Mouse (Mus musculus) testis, adult 2 months (tissue): ENCODE data around the gene Olfr508. TPM values are rescaled to one million over a fixed set of nuclear protein-coding genes. Genes with fewer than 3 reads are reported as not detected.

Experiments used
- H3K27ac ChIP-seq: fragments of 200-500 bp; 2 replicates; pipeline ENCODE4 v1.5.1; 2012; ENCODE audit warnings: low read depth, low read length; ENCODE audit not compliant: control insufficient read depth, insufficient read depth
- H3K27me3 ChIP-seq: fragments of 200-500 bp; 2 replicates; pipeline ENCODE4 v1.6.1; 2012; ENCODE audit warnings: mild to moderate bottlenecking, low read length, moderate library complexity; ENCODE audit not compliant: control insufficient read depth, insufficient read depth
- H3K36me3 ChIP-seq: fragments of 200-500 bp; 2 replicates; pipeline ENCODE4 v1.6.1; 2012; ENCODE audit warnings: mild to moderate bottlenecking, low read length; ENCODE audit not compliant: control insufficient read depth, insufficient read depth
- H3K4me1 ChIP-seq: fragments of 200-500 bp; 2 replicates; pipeline ENCODE4 v1.6.1; 2012; ENCODE audit warnings: low read length; ENCODE audit not compliant: control insufficient read depth, insufficient read depth
- H3K4me3 ChIP-seq: fragments of 200-500 bp; 2 replicates; pipeline ENCODE4 v1.5.1; 2012; ENCODE audit warnings: low read depth, mild to moderate bottlenecking, low read length, moderate library complexity, mixed read lengths; ENCODE audit not compliant: control insufficient read depth
- CTCF ChIP-seq: fragments of 200-500 bp; IDR thresholded peaks from 2 replicates; pipeline ENCODE4 v1.5.1; 2012; ENCODE audit warnings: low read depth, mild to moderate bottlenecking, inconsistent platforms, low read length, moderate library complexity; ENCODE audit not compliant: control insufficient read depth, insufficient read depth, insufficient replicate concordance
- POLR2A ChIP-seq: fragments of 200-500 bp; IDR thresholded peaks from 2 replicates; pipeline ENCODE4 v1.6.1; 2012; ENCODE audit warnings: low read depth, mild to moderate bottlenecking, inconsistent platforms, low read length, moderate library complexity; ENCODE audit not compliant: control insufficient read depth
- polyA plus RNA-seq: library from polyadenylated mRNA; depleted of rRNA; stranded (reverse); fragments of >200 nt; gene quantifications from 2 replicates; pipeline ENCODE4 v1.2.3, GENCODE M21; 2012; rRNA removed

Gene Olfr508
- polyA plus RNA-seq, 1 experiment = not detected

DNA sequence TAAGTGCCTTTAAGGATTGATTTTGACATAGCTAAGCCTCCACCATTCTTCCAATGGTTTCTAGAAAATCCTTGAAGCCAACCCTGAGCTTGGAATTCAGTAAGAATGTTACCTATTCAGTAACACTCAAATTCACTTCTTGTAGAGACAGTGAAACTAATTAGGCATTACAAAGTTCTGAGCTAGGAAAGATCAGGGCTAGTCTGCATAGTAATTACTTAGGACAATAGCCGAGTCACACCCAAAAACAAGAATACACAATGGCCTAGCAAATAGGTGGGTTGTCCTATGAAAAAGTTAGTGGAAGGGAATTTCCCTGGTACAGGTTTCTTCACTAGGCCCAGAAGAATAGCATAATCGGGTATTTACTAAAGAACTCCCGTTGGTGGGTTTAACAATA lies 32.6 kb downstream of the Olfr508 start:
- H3K27ac ChIP-seq = no peak overlapping the region
- H3K4me1 ChIP-seq = no peaks in the 10 kb centered on the region
- no peaks in the 10 kb centered on the region for H3K36me3 ChIP-seq
- H3K4me3 ChIP-seq = no peak overlapping the region
- TF ChIP-seq CTCF = no peak
- no peak for TF ChIP-seq POLR2A
- H3K27me3 ChIP-seq = no peaks in the 10 kb centered on the region

DNA sequence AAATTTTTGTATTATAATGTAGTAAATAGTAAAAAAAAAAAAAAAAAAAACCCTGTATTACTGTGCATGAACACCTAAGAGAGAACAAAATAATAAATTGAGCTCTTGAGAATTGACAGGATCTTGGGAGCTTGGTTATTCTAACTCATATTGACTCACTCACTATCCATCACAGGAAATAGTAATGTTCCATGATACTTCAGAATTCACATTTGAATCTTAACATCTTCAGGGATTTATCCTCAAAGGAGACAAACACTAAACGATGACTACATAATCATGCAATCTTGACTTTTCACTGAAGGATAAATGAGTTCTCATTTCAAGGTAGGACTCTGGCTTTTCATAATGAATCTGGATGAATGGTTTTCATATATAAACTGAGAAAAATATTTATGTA lies 36.3 kb downstream of the Olfr508 start, which contains the start of gene Olfr510:
TSS of gene Olfr510 (plus strand) at position 301 of the 400 bp plus-strand sequence.
- TF ChIP-seq CTCF (no peak), POLR2A (no peak)

DNA sequence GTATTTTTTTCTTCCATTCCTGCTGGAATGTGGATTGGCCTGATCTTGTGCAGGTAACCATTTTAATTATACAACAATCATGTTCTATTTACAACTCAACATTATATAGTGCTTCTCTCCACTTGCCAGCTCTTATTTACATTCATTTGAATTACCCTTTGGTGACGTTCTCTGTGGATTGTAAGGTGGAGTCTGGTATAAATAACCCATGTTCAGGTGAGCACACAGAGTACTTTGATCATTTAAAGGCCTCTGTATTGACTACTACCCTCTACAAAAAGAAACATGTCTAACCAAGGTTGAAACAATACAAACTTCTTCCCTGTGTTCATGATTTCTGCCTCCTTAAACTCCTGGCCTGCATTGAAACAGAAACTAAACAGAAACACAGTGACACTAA lies 41.3 kb downstream of the Olfr508 start:
- TF ChIP-seq CTCF (no peak), POLR2A (no peak)
- Histone ChIP-seq H3K27ac (no peak overlapping the region), H3K36me3 (no peaks in the 10 kb centered on the region), H3K4me1 (no peaks in the 10 kb centered on the region), H3K27me3 (no peaks in the 10 kb centered on the region), H3K4me3 (no peak overlapping the region)

More for the DNA sequence above, 36.3 kb downstream of the Olfr508 start, which contains the start of gene Olfr510:
- Histone ChIP-seq H3K36me3 (no peaks in the 10 kb centered on the region), H3K4me1 (no peaks in the 10 kb centered on the region), H3K27ac (no peak within 1 kb of the TSS), H3K4me3 (no peak within 1 kb of the TSS), H3K27me3 (no peaks in the 10 kb centered on the region)

DNA sequence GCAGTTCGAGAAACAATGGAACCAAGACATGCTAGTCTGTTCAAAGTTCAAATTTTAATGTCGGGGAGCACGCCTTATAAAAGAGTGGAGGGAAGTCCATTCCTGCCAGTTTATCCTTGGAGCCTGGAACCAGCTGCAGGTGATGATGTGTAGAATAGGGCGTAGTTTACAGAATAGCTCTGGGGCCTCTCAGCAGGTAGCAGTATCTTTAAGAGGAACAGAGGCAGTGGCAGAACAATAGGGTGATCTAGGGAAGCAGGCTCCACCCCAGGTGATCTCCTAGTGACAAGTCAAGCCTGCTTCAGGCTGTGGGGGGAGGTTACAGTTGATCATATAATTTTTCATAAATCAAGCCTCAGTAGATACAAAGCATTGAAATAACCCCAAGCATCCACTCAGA lies 49.1 kb downstream of the Olfr508 start:
- Histone ChIP-seq H3K4me3 (no peak overlapping the region), H3K27me3 (no peaks in the 10 kb centered on the region), H3K4me1 (no peaks in the 10 kb centered on the region), H3K27ac (no peak overlapping the region), H3K36me3 (no peaks in the 10 kb centered on the region)
- no peak for TF ChIP-seq POLR2A
- no peak for TF ChIP-seq CTCF

Other genes with a start within 250 kb of the Olfr508 start
- gene Olfr495, start 236.8 kb upstream of the Olfr508 start, polyA plus RNA-seq = not detected in 2 replicates
- gene Olfr497, start 209.6 kb upstream of the Olfr508 start, polyA plus RNA-seq = not detected in 2 replicates
- not detected in 2 replicates for gene Olfr498, start 164.7 kb upstream of the Olfr508 start, polyA plus RNA-seq
- not detected in 2 replicates for gene Olfr502, start 104.9 kb upstream of the Olfr508 start, polyA plus RNA-seq
- not detected in 2 replicates for gene Olfr503, start 85.5 kb upstream of the Olfr508 start, polyA plus RNA-seq
- not detected in 2 replicates for gene Olfr504, start 64.2 kb upstream of the Olfr508 start, polyA plus RNA-seq
- not detected in 2 replicates for gene Olfr506, start 19.2 kb upstream of the Olfr508 start, polyA plus RNA-seq
- not detected in 2 replicates for gene Olfr507, start 8.2 kb upstream of the Olfr508 start, polyA plus RNA-seq
- gene Olfr509, start 21.9 kb downstream of the Olfr508 start, polyA plus RNA-seq = not detected in 2 replicates
- gene Olfr510, start 36.4 kb downstream of the Olfr508 start, polyA plus RNA-seq = not detected in 2 replicates
- gene Olfr512, start 83.3 kb downstream of the Olfr508 start, polyA plus RNA-seq = 0.10 and 0.12 TPM in 2 replicates
- gene Olfr513, start 121.0 kb downstream of the Olfr508 start, polyA plus RNA-seq = not detected in 2 replicates
- not detected in 2 replicates for gene Olfr514, start 196.0 kb downstream of the Olfr508 start, polyA plus RNA-seq
- gene Olfr516, start 220.5 kb downstream of the Olfr508 start, polyA plus RNA-seq = not detected in 2 replicates
- gene Olfr517, start 242.4 kb downstream of the Olfr508 start, polyA plus RNA-seq = not detected in 2 replicates